Mouse (Mus musculus) stomach, postnatal 0 days (tissue): ENCODE data around the gene Atxn3.

ENCODE experiments used
- CTCF ChIP-seq: IDR thresholded peaks from 2 replicates; pipeline ENCODE4 v1.5.1; 2016; ENCODE audit warnings: antibody characterized with exemption, low read depth, mild to moderate bottlenecking, moderate library complexity
- EP300 ChIP-seq: optimal IDR thresholded peaks from 2 replicates; pipeline ENCODE3; 2016; ENCODE audit warnings: antibody characterized with exemption

DNA sequence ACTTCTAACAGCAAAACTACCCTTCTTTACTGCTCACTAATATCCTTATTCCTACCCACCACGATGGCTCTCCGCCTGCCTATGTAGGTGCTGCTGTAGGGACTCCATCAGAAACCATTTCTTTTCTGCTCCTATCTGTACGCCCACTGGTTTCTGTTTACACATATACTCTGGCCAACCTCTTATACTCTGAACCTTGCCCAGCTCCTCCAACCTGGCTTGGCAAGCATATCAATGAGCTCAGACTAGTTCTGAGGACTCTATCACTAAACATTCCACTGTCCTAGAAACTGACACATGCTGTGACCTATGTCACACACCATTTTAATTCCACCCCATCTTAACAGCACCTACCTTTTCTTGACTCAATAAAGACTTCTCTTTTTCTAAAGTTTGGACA lies 68.7 kb downstream of the Atxn3 start:
- TF ChIP-seq CTCF (no peak), EP300 (no peak)
